Mouse (Mus musculus): ENCODE measurements around the gene Ccne1. TPM values are rescaled to one million over a fixed set of nuclear protein-coding genes. Genes with fewer than 3 reads are reported as not detected.
A peak's percentile ranks its signal among the peaks of the same experiment; 100 is the strongest.

The Ccne1 gene
- polyA plus RNA-seq, 1 experiment from 2014 or later, result 75.3 TPM

GRCm38 (mm10) chr7:38089930-38090675 lies 17.2 kb downstream of the Ccne1 start:
- 76% methylated on average over 7 of the region's 7 CpGs for WGBS
- H3K9me3 ChIP-seq, result no peaks in the 10 kb centered on the region
- H3K4me3 ChIP-seq, result no peak overlapping the region
- H3K4me1 ChIP-seq, result peaks cover 18% of the 10 kb centered on the region
- no peak for ATAC-seq (ENCODE audit: insufficient number of reproducible peaks, insufficient read depth, low FRiP score, low TSS enrichment)
- H3K4me2 ChIP-seq (replicated peaks), result no peak overlapping the region
- no peak overlapping the region for H3K27ac ChIP-seq
- no peaks in the 10 kb centered on the region for H3K36me3 ChIP-seq
- H3K27me3 ChIP-seq, result no peaks in the 10 kb centered on the region
- no peak overlapping the region for H3K9ac ChIP-seq

- Histone ChIP-seq H3K27ac (no peak overlapping the region), H3K4me3 (no peak overlapping the region), H3K9me3 (no peaks in the 10 kb centered on the region), H3K4me1 (peaks cover 18% of the 10 kb centered on the region), H3K36me3 (no peaks in the 10 kb centered on the region), H3K4me2 (replicated peaks) (no peak overlapping the region), H3K9ac (no peak overlapping the region), H3K27me3 (no peaks in the 10 kb centered on the region)
- no peak for ATAC-seq (ENCODE audit: insufficient number of reproducible peaks, insufficient read depth, low FRiP score, low TSS enrichment)
- WGBS, result 78% methylated on average over 2 of the region's 2 CpGs
These were observed 18.9 kb downstream of the Ccne1 start for GRCm38 (mm10) chr7:38088456-38088855.

- WGBS, result 81% methylated on average over 8 of the region's 8 CpGs
- no peaks in the 10 kb centered on the region for H3K27me3 ChIP-seq
- no peak overlapping the region for H3K4me2 ChIP-seq (replicated peaks)
- H3K9ac ChIP-seq, result no peak overlapping the region
- ATAC-seq (ENCODE audit: insufficient number of reproducible peaks, insufficient read depth, low FRiP score, low TSS enrichment), result no peak
- no peaks in the 10 kb centered on the region for H3K9me3 ChIP-seq
- peaks cover 18% of the 10 kb centered on the region for H3K4me1 ChIP-seq
- no peaks in the 10 kb centered on the region for H3K36me3 ChIP-seq
- H3K27ac ChIP-seq, result no peak overlapping the region
- no peak overlapping the region for H3K4me3 ChIP-seq
These were observed 19.5 kb downstream of the Ccne1 start for GRCm38 (mm10) chr7:38087856-38088255.

GRCm38 (mm10) chr7:38086401-38086800 lies 20.9 kb downstream of the Ccne1 start:
- peaks cover 18% of the 10 kb centered on the region for H3K4me1 ChIP-seq
- H3K4me2 ChIP-seq (replicated peaks), result peak overlapping the region; percentile 73; the same call in 1 of the 2 replicates
- WGBS, result 30% methylated on average over 8 of the region's 8 CpGs
- H3K4me3 ChIP-seq, result no peak overlapping the region
- no peaks in the 10 kb centered on the region for H3K36me3 ChIP-seq
- ATAC-seq (ENCODE audit: insufficient number of reproducible peaks, insufficient read depth, low FRiP score, low TSS enrichment), result no peak
- H3K9me3 ChIP-seq, result no peaks in the 10 kb centered on the region
- H3K9ac ChIP-seq, result no peak overlapping the region
- H3K27ac ChIP-seq, result no peak overlapping the region
- H3K27me3 ChIP-seq, result no peaks in the 10 kb centered on the region

- Histone ChIP-seq H3K9me3 (no peaks in the 10 kb centered on the region), H3K27ac (no peak overlapping the region; the same call in 1 of the 2 replicates), H3K9ac (peak overlapping the region; percentile 46; the same call in 1 of the 2 replicates), H3K27me3 (no peaks in the 10 kb centered on the region), H3K4me2 (replicated peaks) (peak overlapping the region; percentile 73), H3K36me3 (no peaks in the 10 kb centered on the region), H3K4me1 (peaks cover 18% of the 10 kb centered on the region), H3K4me3 (peak overlapping the region; percentile 43)
- under 1% methylated on average over 35 of the region's 35 CpGs for WGBS
- ATAC-seq (ENCODE audit: insufficient number of reproducible peaks, insufficient read depth, low FRiP score, low TSS enrichment), result peak; percentile 43
These were observed 21.6 kb downstream of the Ccne1 start for GRCm38 (mm10) chr7:38085573-38086211.

- peaks cover 18% of the 10 kb centered on the region for H3K4me1 ChIP-seq
- peak overlapping the region; percentile 43 for H3K4me3 ChIP-seq
- peak overlapping the region; percentile 73 for H3K4me2 ChIP-seq (replicated peaks)
- no peaks in the 10 kb centered on the region for H3K36me3 ChIP-seq
- H3K9ac ChIP-seq, result peak overlapping the region; percentile 46
- WGBS, result 1% methylated on average over 65 of the region's 65 CpGs
- H3K27ac ChIP-seq, result no peak overlapping the region
- H3K9me3 ChIP-seq, result no peaks in the 10 kb centered on the region
- no peaks in the 10 kb centered on the region for H3K27me3 ChIP-seq
- ATAC-seq (ENCODE audit: insufficient number of reproducible peaks, insufficient read depth, low FRiP score, low TSS enrichment), result peak; percentile 96
These were observed 22.4 kb downstream of the Ccne1 start for GRCm38 (mm10) chr7:38084778-38085572.

GRCm38 (mm10) chr7:38082971-38083370 lies 24.4 kb downstream of the Ccne1 start:
- no peak overlapping the region for H3K27ac ChIP-seq
- peaks cover 18% of the 10 kb centered on the region for H3K4me1 ChIP-seq
- H3K9me3 ChIP-seq, result no peaks in the 10 kb centered on the region
- no peak overlapping the region for H3K4me2 ChIP-seq (replicated peaks)
- H3K27me3 ChIP-seq, result no peaks in the 10 kb centered on the region
- H3K4me3 ChIP-seq, result no peak overlapping the region
- H3K36me3 ChIP-seq, result no peaks in the 10 kb centered on the region
- no peak for ATAC-seq (ENCODE audit: insufficient number of reproducible peaks, insufficient read depth, low FRiP score, low TSS enrichment)
- no peak overlapping the region for H3K9ac ChIP-seq

GRCm38 (mm10) chr7:38077189-38077588 lies 30.1 kb downstream of the Ccne1 start:
- no peak overlapping the region for H3K4me2 ChIP-seq (replicated peaks)
- ATAC-seq (ENCODE audit: insufficient number of reproducible peaks, insufficient read depth, low FRiP score, low TSS enrichment), result no peak
- 74% methylated on average over 7 of the region's 7 CpGs for WGBS
- H3K9me3 ChIP-seq, result no peaks in the 10 kb centered on the region
- H3K4me3 ChIP-seq, result no peak overlapping the region
- H3K9ac ChIP-seq, result no peak overlapping the region
- peaks cover 11% of the 10 kb centered on the region; the same call in 1 of the 2 replicates for H3K4me1 ChIP-seq
- H3K36me3 ChIP-seq, result no peaks in the 10 kb centered on the region
- no peak overlapping the region for H3K27ac ChIP-seq
- no peaks in the 10 kb centered on the region; the same call in 1 of the 2 replicates for H3K27me3 ChIP-seq

- H3K9me3 ChIP-seq, result no peaks in the 10 kb centered on the region
- ATAC-seq (ENCODE audit: insufficient number of reproducible peaks, insufficient read depth, low FRiP score, low TSS enrichment), result no peak
- H3K4me1 ChIP-seq, result peaks cover 11% of the 10 kb centered on the region; the same call in 1 of the 2 replicates
- no peaks in the 10 kb centered on the region; the same call in 1 of the 2 replicates for H3K27me3 ChIP-seq
- no peaks in the 10 kb centered on the region for H3K36me3 ChIP-seq
- no peak overlapping the region for H3K4me3 ChIP-seq
- no peak overlapping the region for H3K27ac ChIP-seq
- no peak overlapping the region for H3K9ac ChIP-seq
- no peak overlapping the region for H3K4me2 ChIP-seq (replicated peaks)
- WGBS, result 51% methylated on average over 6 of the region's 6 CpGs
These were observed 31.8 kb downstream of the Ccne1 start for GRCm38 (mm10) chr7:38075487-38075886.

- 0 out of 2 replicates have a peak overlapping the region, but pooled peaks have one; percentile 5 for H3K4me3 ChIP-seq
These were observed 32.4 kb downstream of the Ccne1 start for GRCm38 (mm10) chr7:38074920-38075319.

GRCm38 (mm10) chr7:38074514-38074913 lies 32.8 kb downstream of the Ccne1 start:
- 3% methylated on average over 14 of the region's 14 CpGs for WGBS
- Histone ChIP-seq H3K4me1 (peaks cover 11% of the 10 kb centered on the region; the same call in 1 of the 2 replicates), H3K36me3 (no peaks in the 10 kb centered on the region), H3K9me3 (no peaks in the 10 kb centered on the region), H3K4me2 (replicated peaks) (peak overlapping the region; percentile 36), H3K27me3 (no peaks in the 10 kb centered on the region; the same call in 1 of the 2 replicates), H3K9ac (no peak overlapping the region), H3K27ac (no peak overlapping the region), H3K4me3 (0 out of 2 replicates have a peak overlapping the region, but pooled peaks have one; percentile 5)
- ATAC-seq (ENCODE audit: insufficient number of reproducible peaks, insufficient read depth, low FRiP score, low TSS enrichment), result no peak

More at GRCm38 (mm10) chr7:38074920-38075319, 32.4 kb downstream of the Ccne1 start:
- Histone ChIP-seq H3K27me3 (no peaks in the 10 kb centered on the region; the same call in 1 of the 2 replicates), H3K4me1 (peaks cover 11% of the 10 kb centered on the region; the same call in 1 of the 2 replicates), H3K27ac (no peak overlapping the region), H3K36me3 (no peaks in the 10 kb centered on the region), H3K4me2 (replicated peaks) (peak overlapping the region; percentile 36), H3K9ac (no peak overlapping the region), H3K9me3 (no peaks in the 10 kb centered on the region)
- 43% methylated on average over 10 of the region's 10 CpGs for WGBS
- ATAC-seq (ENCODE audit: insufficient number of reproducible peaks, insufficient read depth, low FRiP score, low TSS enrichment), result no peak
